Mouse (Mus musculus) bone marrow macrophage, adult 2 months (primary cell): Measurements from ENCODE around the gene Zfp936.
"Not testable (repeated sequence)": the region's sequence is repeated elsewhere in the genome, so short reads cannot be mapped to it uniquely, and the experiment has no call there.

Experiments
- CTCF ChIP-seq: IDR thresholded peaks from 2 replicates; pipeline ENCODE4 v1.5.1; 2012; ENCODE audit warnings: low read depth, mild to moderate bottlenecking, low read length, moderate library complexity
- POLR2A ChIP-seq: IDR thresholded peaks from 2 replicates; pipeline ENCODE4 v1.6.1; 2012; ENCODE audit warnings: mild to moderate bottlenecking, low read depth, low read length, borderline replicate concordance

- TF ChIP-seq CTCF, POLR2A: not testable (repeated sequence)
Observed at GRCm38 (mm10) chr7:43167101-43167500, 53.1 kb downstream of the Zfp936 start.
